Mouse (Mus musculus): ENCODE measurements around the gene Ddx23. TPM values are rescaled to one million over a fixed set of nuclear protein-coding genes. Genes with fewer than 3 reads are reported as not detected.
A peak's percentile ranks its signal among the peaks of the same experiment; 100 is the strongest.

The Ddx23 gene
- polyA plus RNA-seq, 1 experiment, result 140 TPM

DNA sequence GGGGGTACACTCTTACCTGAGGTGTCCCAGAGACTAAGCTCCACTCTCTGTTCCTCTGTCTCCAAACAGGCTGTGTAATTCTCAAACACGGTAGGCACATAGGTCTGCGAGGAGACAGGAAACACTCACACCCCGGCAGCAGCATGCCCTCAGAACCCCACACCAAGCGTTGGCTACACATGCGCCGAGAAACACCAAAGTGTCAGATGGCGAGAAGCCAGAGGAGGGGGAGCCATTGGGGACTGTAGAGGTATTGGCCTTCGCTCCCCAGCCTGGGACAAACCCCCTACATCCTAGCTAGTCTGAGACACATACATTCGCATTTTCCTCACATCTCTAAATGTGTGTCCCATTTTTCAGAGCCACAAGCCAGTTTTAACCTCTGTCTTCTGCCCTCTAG is 13.8 kb upstream of the Ddx23 start:
- TF ChIP-seq MYOG (IDR thresholded peaks at IDR 0.05; ENCODE audit: control insufficient read depth, extremely low read depth, insufficient read length), result no peak
- TF ChIP-seq MAX (IDR thresholded peaks at IDR 0.05), result no peak
- TF ChIP-seq USF1 (IDR thresholded peaks at IDR 0.05; ENCODE audit: low read depth), result no peak
- no peak for TF ChIP-seq CEBPB (IDR thresholded peaks at IDR 0.05; ENCODE audit: low read depth)
- TF ChIP-seq MYOD1 (IDR thresholded peaks at IDR 0.05; ENCODE audit: control insufficient read depth, insufficient read length, low read depth), result no peak
- no peak for TF ChIP-seq FOSL1 (IDR thresholded peaks at IDR 0.05; ENCODE audit: insufficient read depth, low read length, poor library complexity, severe bottlenecking)
- no peak for TF ChIP-seq CTCF (IDR thresholded peaks at IDR 0.05; ENCODE audit: control insufficient read depth, insufficient read depth, insufficient read length)
- Histone ChIP-seq H3K27me3 (ENCODE audit: control insufficient read depth, insufficient read depth, insufficient read length) (no peaks in the 10 kb centered on the region), H3K4me3 (ENCODE audit: insufficient read depth, poor library complexity, severe bottlenecking) (peak overlapping the region; percentile 37)

DNA sequence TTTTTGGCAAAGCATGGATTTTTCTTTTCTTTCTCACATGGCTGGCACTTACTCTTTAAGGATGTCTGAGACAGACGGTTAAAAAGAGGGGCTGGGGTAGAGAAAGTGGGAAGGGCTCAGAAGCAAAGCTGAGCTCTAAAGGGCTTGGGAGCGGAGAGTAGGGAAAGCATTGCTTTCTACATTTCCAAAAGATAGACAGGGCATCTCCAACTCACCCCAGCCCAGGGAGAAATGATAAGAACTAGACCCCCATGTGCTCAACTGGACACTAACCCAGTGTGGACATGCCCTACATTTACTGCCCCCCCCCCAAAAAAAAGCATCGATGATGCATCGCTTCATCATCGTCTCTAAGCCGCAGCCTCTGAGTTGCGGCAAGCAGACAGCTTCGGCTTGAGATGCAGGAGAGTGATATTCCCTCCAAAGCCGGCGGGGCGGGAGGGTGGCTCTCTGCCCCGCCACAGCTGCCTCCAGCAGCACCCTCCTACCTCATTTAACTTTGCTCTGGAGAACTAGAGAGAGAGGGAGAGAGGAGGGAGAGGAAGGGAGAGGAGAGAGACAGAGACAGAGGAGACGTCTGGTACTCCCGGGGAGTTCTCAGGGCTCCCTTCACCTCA is 13.0 kb upstream of the Ddx23 start:
- Histone ChIP-seq H3K79me2 (ENCODE audit: control insufficient read depth, insufficient read depth) (no peaks in the 10 kb centered on the region), H3K36me3 (ENCODE audit: control insufficient read depth, insufficient read depth) (peaks cover 5% of the 10 kb centered on the region), H3K79me3 (ENCODE audit: low read depth) (no peaks in the 10 kb centered on the region), H3ac (ENCODE audit: control insufficient read depth, insufficient read length, low read depth) (peak overlapping the region; percentile 47), H3K27me3 (ENCODE audit: control insufficient read depth, insufficient read depth, insufficient read length) (no peaks in the 10 kb centered on the region), H3K4me3 (ENCODE audit: insufficient read depth, poor library complexity, severe bottlenecking) (peak overlapping the region; percentile 37)
- no peak for TF ChIP-seq MYOD1 (IDR thresholded peaks at IDR 0.05; ENCODE audit: control insufficient read depth, insufficient read length, low read depth)
- no peak for TF ChIP-seq USF1 (IDR thresholded peaks at IDR 0.05; ENCODE audit: low read depth)
- TF ChIP-seq MAX (IDR thresholded peaks at IDR 0.05), result no peak
- no peak for TF ChIP-seq CEBPB (IDR thresholded peaks at IDR 0.05; ENCODE audit: low read depth)
- TF ChIP-seq CTCF (IDR thresholded peaks at IDR 0.05; ENCODE audit: control insufficient read depth, insufficient read depth, insufficient read length), result no peak
- TF ChIP-seq MYOG (IDR thresholded peaks at IDR 0.05; ENCODE audit: control insufficient read depth, extremely low read depth, insufficient read length), result no peak
- TF ChIP-seq FOSL1 (IDR thresholded peaks at IDR 0.05; ENCODE audit: insufficient read depth, low read length, poor library complexity, severe bottlenecking), result no peak

More for the DNA sequence above, 13.8 kb upstream of the Ddx23 start:
- H3K79me3 ChIP-seq (ENCODE audit: low read depth), result no peaks in the 10 kb centered on the region
- H3K36me3 ChIP-seq (ENCODE audit: control insufficient read depth, insufficient read depth), result peaks cover 5% of the 10 kb centered on the region
- peak overlapping the region; percentile 66 for H3ac ChIP-seq (ENCODE audit: control insufficient read depth, insufficient read length, low read depth)
- H3K79me2 ChIP-seq (ENCODE audit: control insufficient read depth, insufficient read depth), result no peaks in the 10 kb centered on the region

DNA sequence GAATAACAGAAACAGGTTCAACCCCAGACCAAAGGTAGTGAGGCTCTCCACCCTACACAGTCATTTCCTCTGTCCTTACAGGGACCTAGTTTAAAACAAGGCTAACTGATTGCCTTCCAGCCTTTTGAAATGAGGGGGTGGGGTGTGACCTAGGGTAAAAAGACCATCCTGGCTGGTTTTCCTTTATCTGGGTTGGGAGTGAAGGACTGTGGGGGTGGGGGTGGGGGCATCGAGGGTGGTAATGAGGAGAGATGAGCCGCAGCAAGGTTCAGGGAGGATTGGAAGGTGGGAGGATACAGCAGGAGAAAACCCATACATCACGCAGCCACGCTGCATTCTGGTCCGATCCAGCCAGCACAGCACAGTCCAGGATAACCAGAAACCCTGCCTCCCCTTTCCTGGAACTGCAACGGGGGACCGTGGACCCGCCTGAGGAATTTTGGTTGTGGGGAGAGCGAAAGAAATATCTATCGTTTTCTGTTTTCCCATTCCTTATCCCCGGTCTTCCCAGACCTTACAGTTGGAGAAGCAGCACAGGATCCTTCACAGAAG is 12.4 kb upstream of the Ddx23 start:
- Histone ChIP-seq H3K27me3 (ENCODE audit: control insufficient read depth, insufficient read depth, insufficient read length) (no peaks in the 10 kb centered on the region), H3K79me3 (ENCODE audit: low read depth) (no peaks in the 10 kb centered on the region), H3K4me3 (ENCODE audit: insufficient read depth, poor library complexity, severe bottlenecking) (no peak overlapping the region)

DNA sequence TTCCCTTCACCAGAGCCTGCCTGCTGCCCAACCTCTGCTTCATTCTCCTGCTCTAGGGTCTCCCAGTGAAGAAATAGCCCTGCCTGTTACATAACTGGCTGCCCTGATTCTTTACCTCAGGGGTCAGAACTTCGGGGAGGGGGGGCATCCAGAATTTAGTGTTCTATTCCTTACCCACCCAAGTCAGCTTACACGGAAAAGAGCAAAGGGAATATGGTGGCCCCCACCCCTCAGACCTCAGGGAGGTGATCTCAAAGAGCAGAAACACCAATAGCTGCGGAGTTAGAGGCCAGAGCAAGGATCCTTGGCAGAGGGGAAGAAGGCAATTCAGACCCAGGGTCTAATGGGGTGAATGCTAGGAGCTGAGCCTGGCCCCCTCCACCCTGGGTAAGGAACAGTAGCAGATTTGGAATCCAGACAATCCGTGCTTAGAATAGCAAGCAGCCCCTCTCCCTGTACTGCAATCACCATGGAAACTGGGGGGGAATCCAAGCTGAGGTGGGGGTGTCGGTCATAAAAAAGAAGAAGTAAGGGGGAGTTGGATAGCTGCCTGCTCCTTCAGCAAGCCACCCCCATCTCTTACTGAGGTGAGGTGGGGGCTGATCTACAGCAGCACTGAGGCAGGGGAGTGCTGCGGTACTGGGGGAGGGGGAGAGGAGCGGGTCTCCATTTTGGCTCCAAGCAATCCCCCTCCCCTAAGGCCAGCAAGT is 11.7 kb upstream of the Ddx23 start:
- H3K79me2 ChIP-seq (ENCODE audit: control insufficient read depth, insufficient read depth), result no peaks in the 10 kb centered on the region
- peaks cover 5% of the 10 kb centered on the region for H3K36me3 ChIP-seq (ENCODE audit: control insufficient read depth, insufficient read depth)
- no peaks in the 10 kb centered on the region for H3K79me3 ChIP-seq (ENCODE audit: low read depth)
- H3ac ChIP-seq (ENCODE audit: control insufficient read depth, insufficient read length, low read depth), result no peak overlapping the region
- TF ChIP-seq USF1 (IDR thresholded peaks at IDR 0.05; ENCODE audit: low read depth) (no peak), FOSL1 (IDR thresholded peaks at IDR 0.05; ENCODE audit: insufficient read depth, low read length, poor library complexity, severe bottlenecking) (no peak), MYOG (IDR thresholded peaks at IDR 0.05; ENCODE audit: control insufficient read depth, extremely low read depth, insufficient read length) (no peak), MAX (IDR thresholded peaks at IDR 0.05) (no peak), MYOD1 (IDR thresholded peaks at IDR 0.05; ENCODE audit: control insufficient read depth, insufficient read length, low read depth) (no peak), CEBPB (IDR thresholded peaks at IDR 0.05; ENCODE audit: low read depth) (no peak), CTCF (IDR thresholded peaks at IDR 0.05; ENCODE audit: control insufficient read depth, insufficient read depth, insufficient read length) (no peak)
- no peaks in the 10 kb centered on the region for H3K27me3 ChIP-seq (ENCODE audit: control insufficient read depth, insufficient read depth, insufficient read length)
- H3K4me3 ChIP-seq (ENCODE audit: insufficient read depth, poor library complexity, severe bottlenecking), result no peak overlapping the region

More for the DNA sequence above, 12.4 kb upstream of the Ddx23 start:
- Histone ChIP-seq H3ac (ENCODE audit: control insufficient read depth, insufficient read length, low read depth) (peak overlapping the region; percentile 38), H3K36me3 (ENCODE audit: control insufficient read depth, insufficient read depth) (peaks cover 5% of the 10 kb centered on the region), H3K79me2 (ENCODE audit: control insufficient read depth, insufficient read depth) (no peaks in the 10 kb centered on the region)
- TF ChIP-seq CEBPB (IDR thresholded peaks at IDR 0.05; ENCODE audit: low read depth) (no peak), CTCF (IDR thresholded peaks at IDR 0.05; ENCODE audit: control insufficient read depth, insufficient read depth, insufficient read length) (no peak), MYOD1 (IDR thresholded peaks at IDR 0.05; ENCODE audit: control insufficient read depth, insufficient read length, low read depth) (no peak), MYOG (IDR thresholded peaks at IDR 0.05; ENCODE audit: control insufficient read depth, extremely low read depth, insufficient read length) (no peak), USF1 (IDR thresholded peaks at IDR 0.05; ENCODE audit: low read depth) (no peak), FOSL1 (IDR thresholded peaks at IDR 0.05; ENCODE audit: insufficient read depth, low read length, poor library complexity, severe bottlenecking) (no peak), MAX (IDR thresholded peaks at IDR 0.05) (no peak)

DNA sequence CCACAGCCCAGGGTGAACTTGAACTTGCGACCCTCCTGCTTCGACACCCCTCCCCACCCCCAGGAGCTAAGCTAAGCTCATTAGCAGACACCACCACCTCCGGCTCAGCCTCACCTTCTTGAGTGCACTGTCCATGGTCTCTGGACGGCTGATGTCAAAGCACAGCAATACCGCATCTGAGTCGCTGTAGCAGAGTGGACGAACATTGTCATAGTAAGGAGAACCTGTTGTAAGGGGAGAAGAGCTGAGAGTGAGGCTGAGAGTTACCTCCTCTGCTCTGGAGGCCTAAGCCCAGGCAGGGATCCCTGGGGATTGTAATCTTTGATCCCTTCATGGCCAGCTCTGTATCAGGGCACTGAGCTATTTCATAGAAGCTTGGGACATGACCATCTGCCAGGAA is 11.0 kb upstream of the Ddx23 start:
- H3K4me3 ChIP-seq (ENCODE audit: insufficient read depth, poor library complexity, severe bottlenecking), result no peak overlapping the region
- H3K79me2 ChIP-seq (ENCODE audit: control insufficient read depth, insufficient read depth), result no peaks in the 10 kb centered on the region
- no peaks in the 10 kb centered on the region for H3K79me3 ChIP-seq (ENCODE audit: low read depth)
- no peak for TF ChIP-seq CTCF (IDR thresholded peaks at IDR 0.05; ENCODE audit: control insufficient read depth, insufficient read depth, insufficient read length)
- no peak for TF ChIP-seq MYOG (IDR thresholded peaks at IDR 0.05; ENCODE audit: control insufficient read depth, extremely low read depth, insufficient read length)
- no peak for TF ChIP-seq USF1 (IDR thresholded peaks at IDR 0.05; ENCODE audit: low read depth)
- no peak for TF ChIP-seq MAX (IDR thresholded peaks at IDR 0.05)
- no peak for TF ChIP-seq MYOD1 (IDR thresholded peaks at IDR 0.05; ENCODE audit: control insufficient read depth, insufficient read length, low read depth)
- no peak for TF ChIP-seq CEBPB (IDR thresholded peaks at IDR 0.05; ENCODE audit: low read depth)
- no peak for TF ChIP-seq FOSL1 (IDR thresholded peaks at IDR 0.05; ENCODE audit: insufficient read depth, low read length, poor library complexity, severe bottlenecking)
- H3K36me3 ChIP-seq (ENCODE audit: control insufficient read depth, insufficient read depth), result peaks cover 5% of the 10 kb centered on the region
- H3ac ChIP-seq (ENCODE audit: control insufficient read depth, insufficient read length, low read depth), result no peak overlapping the region
- no peaks in the 10 kb centered on the region for H3K27me3 ChIP-seq (ENCODE audit: control insufficient read depth, insufficient read depth, insufficient read length)
